Mouse (Mus musculus) myocyte (in vitro differentiated cells): ENCODE data around the gene Hbb-bh1. TPM values are rescaled to one million over a fixed set of nuclear protein-coding genes. Genes with fewer than 3 reads are reported as not detected.

Experiments used
- polyA plus RNA-seq: library from polyadenylated mRNA; unstranded; fragments of >200 nt; fragmentation: generic; extraction: Trizol; gene quantifications from one replicate; pipeline ENCODE4 v1.2.1, GENCODE M21; 2012; ENCODE audit warnings: missing spikeins

Hbb-bh1 gene
- polyA plus RNA-seq, 1 experiment, result not detected

Other genes starting within 250 kb of the Hbb-bh1 start
- gene Olfr619, start 242.6 kb downstream of the Hbb-bh1 start, polyA plus RNA-seq, result not detected
- gene Olfr620, start 230.6 kb downstream of the Hbb-bh1 start, polyA plus RNA-seq, result not detected
- not detected for gene Olfr622, start 200.5 kb downstream of the Hbb-bh1 start, polyA plus RNA-seq
- not detected for gene Olfr623, start 179.5 kb downstream of the Hbb-bh1 start, polyA plus RNA-seq
- not detected for gene Olfr624, start 172.0 kb downstream of the Hbb-bh1 start, polyA plus RNA-seq
- gene Olfr625-ps1, start 160.4 kb downstream of the Hbb-bh1 start, polyA plus RNA-seq, result not detected
- gene Olfr243, start 128.5 kb downstream of the Hbb-bh1 start, polyA plus RNA-seq, result not detected
- not detected for gene Olfr628, start 112.8 kb downstream of the Hbb-bh1 start, polyA plus RNA-seq
- gene Olfr629, start 98.2 kb downstream of the Hbb-bh1 start, polyA plus RNA-seq, result not detected
- gene Olfr630, start 85.8 kb downstream of the Hbb-bh1 start, polyA plus RNA-seq, result not detected
- not detected for gene Olfr69, start 71.6 kb downstream of the Hbb-bh1 start, polyA plus RNA-seq
- not detected for gene Olfr68, start 63.5 kb downstream of the Hbb-bh1 start, polyA plus RNA-seq
- not detected for gene Olfr67, start 51.3 kb downstream of the Hbb-bh1 start, polyA plus RNA-seq
- gene Hbb-bt, start 29.2 kb downstream of the Hbb-bh1 start, polyA plus RNA-seq, result not detected
- not detected for gene Hbb-bs, start 15.1 kb downstream of the Hbb-bh1 start, polyA plus RNA-seq
- gene Hbb-bh2, start 2.6 kb downstream of the Hbb-bh1 start, polyA plus RNA-seq, result not detected
- gene Hbb-y, start 10.1 kb upstream of the Hbb-bh1 start, polyA plus RNA-seq, result not detected
- gene Olfr66, start 43.1 kb upstream of the Hbb-bh1 start, polyA plus RNA-seq, result not detected
- not detected for gene Olfr64, start 51.3 kb upstream of the Hbb-bh1 start, polyA plus RNA-seq
- gene Olfr65, start 60.3 kb upstream of the Hbb-bh1 start, polyA plus RNA-seq, result not detected
- not detected for gene Olfr631, start 85.7 kb upstream of the Hbb-bh1 start, polyA plus RNA-seq
- gene Olfr632, start 91.2 kb upstream of the Hbb-bh1 start, polyA plus RNA-seq, result not detected
- gene Olfr633, start 101.3 kb upstream of the Hbb-bh1 start, polyA plus RNA-seq, result not detected
- not detected for gene Olfr635, start 128.0 kb upstream of the Hbb-bh1 start, polyA plus RNA-seq
- gene Olfr638, start 155.6 kb upstream of the Hbb-bh1 start, polyA plus RNA-seq, result not detected
- not detected for gene Olfr639, start 174.1 kb upstream of the Hbb-bh1 start, polyA plus RNA-seq
- not detected for gene Olfr640, start 182.4 kb upstream of the Hbb-bh1 start, polyA plus RNA-seq
- gene Olfr641, start 192.3 kb upstream of the Hbb-bh1 start, polyA plus RNA-seq, result not detected
- gene Olfr642, start 209.5 kb upstream of the Hbb-bh1 start, polyA plus RNA-seq, result not detected
- not detected for gene 4930516K23Rik, start 218.3 kb upstream of the Hbb-bh1 start, polyA plus RNA-seq
- gene Olfr644, start 228.7 kb upstream of the Hbb-bh1 start, polyA plus RNA-seq, result not detected
- gene Olfr645, start 242.3 kb upstream of the Hbb-bh1 start, polyA plus RNA-seq, result not detected